Mouse (Mus musculus): ENCODE results near the gene Cbln1. TPM values are rescaled to one million over a fixed set of nuclear protein-coding genes. Genes with fewer than 3 reads are reported as not detected.

Gene Cbln1
- polyA plus RNA-seq, 1 experiment from 2014 or later = 28.1 TPM

DNA sequence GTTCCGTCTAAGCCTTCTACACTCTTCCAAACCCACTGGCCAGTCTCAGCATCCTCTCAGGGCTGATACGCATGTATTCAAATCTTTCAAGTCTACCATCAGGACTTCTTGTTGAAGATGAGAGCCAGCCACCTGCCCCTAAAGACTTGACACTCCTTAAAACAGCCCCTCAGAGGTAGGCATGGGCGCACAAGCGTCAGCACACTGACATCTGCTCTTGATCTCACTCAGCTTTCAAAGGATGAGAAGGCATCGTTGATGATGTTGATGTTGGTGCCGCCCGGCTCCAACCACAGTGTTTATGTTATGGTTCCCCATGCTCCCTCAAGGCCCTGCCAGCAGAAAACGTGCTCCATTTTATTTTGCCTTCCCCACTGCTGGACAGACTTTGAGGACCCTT lies 50.7 kb downstream of the Cbln1 start:
- WGBS = 80% methylated on average over 8 of the region's 8 CpGs

More for the DNA sequence above, 50.7 kb downstream of the Cbln1 start:
- no peak overlapping the region for H3K4me3 ChIP-seq
- H3K27me3 ChIP-seq = 0 out of 2 replicates have a peak, but pooled peaks cover 3% of the 10 kb centered on the region
- no peaks in the 10 kb centered on the region for H3K4me1 ChIP-seq (replicated peaks)
- no peak overlapping the region for H3K27ac ChIP-seq (replicated peaks)
- no peak overlapping the region for H3K9ac ChIP-seq
- H3K4me2 ChIP-seq = no peak overlapping the region
- ATAC-seq (ENCODE audit: low read depth) = no peak
- H3K9me3 ChIP-seq = no peaks in the 10 kb centered on the region
- H3K36me3 ChIP-seq = no peaks in the 10 kb centered on the region

Other genes starting within 250 kb of the Cbln1 start
- gene 4933402J07Rik, start 91.2 kb upstream of the Cbln1 start, polyA plus RNA-seq (2015; fragmentation: Nextera tagmentation; extraction: Ambion mirVana) = not detected in 2 replicates

Measured in neural tube, embryonic 13.5 days (tissue).